ENCODE assay signal across 20 mouse cellular contexts in genomic region chr2:165907199-165907598, GRCm38 (mm10). TPM values are rescaled to one million over a fixed set of nuclear protein-coding genes. Genes with fewer than 3 reads are reported as not detected.
DNase-seq lines count a peak whose midpoint lies in the region; ATAC-seq and TF ChIP-seq lines count a peak whose summit lies in the region.
"Had no signal": no experiment of that assay in that cellular context is flagged by ENCODE, and none has a peak within 500 bp of the region (broad histone marks: within the 10 kb centered on the region; RNA-seq: fewer than 3 reads in every experiment).

No protein-coding gene starts in this region.

- H3K27me3 ChIP-seq in forebrain, embryonic 12.5 days = no peaks in the 10 kb centered on the region
- H3K27me3 ChIP-seq in forebrain, embryonic 15.5 days = no peaks in the 10 kb centered on the region
- no peaks in the 10 kb centered on the region for H3K27me3 ChIP-seq in kidney, embryonic 14.5 days (ENCODE audit: control insufficient read depth, insufficient read depth, low read length)
- no peaks in the 10 kb centered on the region for H3K27me3 ChIP-seq in lung, postnatal 0 days (replicated peaks; ENCODE audit: insufficient read depth, low read length)
- no peaks in the 10 kb centered on the region for H3K27me3 ChIP-seq in limb, embryonic 14.5 days (ENCODE audit: control insufficient read depth, insufficient read depth, low read length)
- H3K27me3 ChIP-seq: CH12.LX; limb, embryonic 13.5 days; lung, embryonic 15.5 days; Patski had no signal

- no peak for TF ChIP-seq EP300 in lung, postnatal 0 days (IDR thresholded peaks at IDR 0.05)

- no peak for DNase-seq in kidney, postnatal 4 days
- peak; percentile 57 for DNase-seq in lung, postnatal 0 days (ENCODE audit: low spot score)
- DNase-seq in lung, postnatal 14 days = no peak
- no peak for DNase-seq in limb, embryonic 14.5 days (ENCODE audit: low spot score)
- DNase-seq: adrenal gland, postnatal 36 days; B cell, adult 2 months; gastrocnemius, postnatal 36 days; kidney, adult 11 months; layer of hippocampus, postnatal 36 days; liver, embryonic 13.5 days; right cerebral cortex, postnatal 14 days had no signal

- no peak overlapping the region for H3K4me2 ChIP-seq in forebrain, embryonic 12.5 days
- no peak overlapping the region for H3K4me2 ChIP-seq in forebrain, embryonic 15.5 days (replicated peaks)
- H3K4me2 ChIP-seq in kidney, embryonic 14.5 days (replicated peaks; ENCODE audit: low read depth, low read length) = no peak overlapping the region; the same call in 1 of the 2 replicates
- H3K4me2 ChIP-seq in lung, postnatal 0 days (replicated peaks; ENCODE audit: low read depth, low read length) = no peak overlapping the region
- H3K4me2 ChIP-seq in limb, embryonic 14.5 days (replicated peaks; ENCODE audit: low read depth, low read length, severe bottlenecking) = no peak overlapping the region
- H3K4me2 ChIP-seq: limb, embryonic 13.5 days; liver, embryonic 13.5 days; lung, embryonic 15.5 days; midbrain, embryonic 11.5 days had no signal

- ATAC-seq in forebrain, embryonic 12.5 days (ENCODE audit: low FRiP score) = no peak
- no peak for ATAC-seq in forebrain, embryonic 15.5 days (replicated peaks)
- peak; percentile 68 for ATAC-seq in kidney, embryonic 14.5 days (ENCODE audit: low FRiP score, low TSS enrichment)
- no peak for ATAC-seq in lung, postnatal 0 days
- 0 out of 2 replicates have a peak, but pooled peaks have one; percentile 16 for ATAC-seq in limb, embryonic 14.5 days (ENCODE audit: low FRiP score, low read depth)
- ATAC-seq: Patski had no signal

- TF ChIP-seq CTCF in lung, postnatal 0 days (IDR thresholded peaks at IDR 0.05) = no peak

- H3K4me3 ChIP-seq in forebrain, embryonic 12.5 days (replicated peaks) = no peak overlapping the region
- H3K4me3 ChIP-seq in forebrain, embryonic 15.5 days = no peak overlapping the region
- no peak overlapping the region for H3K4me3 ChIP-seq in kidney, embryonic 14.5 days (ENCODE audit: low read length)
- no peak overlapping the region for H3K4me3 ChIP-seq in lung, postnatal 0 days (ENCODE audit: low read depth, low read length)
- H3K4me3 ChIP-seq in limb, embryonic 14.5 days (replicated peaks; ENCODE audit: low read length) = no peak overlapping the region
- H3K4me3 ChIP-seq: limb, embryonic 13.5 days; liver, embryonic 13.5 days; lung, embryonic 15.5 days had no signal

- 65% methylated on average over 7 of the region's 8 CpGs for WGBS in forebrain, embryonic 12.5 days
- WGBS in forebrain, embryonic 15.5 days = 66% methylated on average over 8 of the region's 8 CpGs
- 29% methylated on average over 7 of the region's 8 CpGs for WGBS in kidney, embryonic 14.5 days
- 40% methylated on average over 6 of the region's 8 CpGs for WGBS in lung, postnatal 0 days
- WGBS in limb, embryonic 14.5 days = 61% methylated on average over 7 of the region's 8 CpGs

- H3K4me1 ChIP-seq in forebrain, embryonic 12.5 days = peaks cover 18% of the 10 kb centered on the region
- 0 out of 2 replicates have a peak, but pooled peaks cover 7% of the 10 kb centered on the region for H3K4me1 ChIP-seq in forebrain, embryonic 15.5 days
- peaks cover 11% of the 10 kb centered on the region for H3K4me1 ChIP-seq in kidney, embryonic 14.5 days (ENCODE audit: control insufficient read depth, insufficient read depth, low read length)
- peaks cover 6% of the 10 kb centered on the region for H3K4me1 ChIP-seq in lung, postnatal 0 days (ENCODE audit: insufficient read depth, low read depth, low read length)
- no peaks in the 10 kb centered on the region for H3K4me1 ChIP-seq in limb, embryonic 14.5 days (ENCODE audit: control insufficient read depth, insufficient read depth, low read length)

- no peak overlapping the region for H3K9ac ChIP-seq in forebrain, embryonic 12.5 days
- H3K9ac ChIP-seq in forebrain, embryonic 15.5 days (replicated peaks) = no peak overlapping the region
- no peak overlapping the region for H3K9ac ChIP-seq in kidney, embryonic 14.5 days (ENCODE audit: low read depth, low read length)
- no peak overlapping the region for H3K9ac ChIP-seq in lung, postnatal 0 days (replicated peaks; ENCODE audit: low read depth)
- no peak overlapping the region for H3K9ac ChIP-seq in limb, embryonic 14.5 days (ENCODE audit: low read depth, low read length, severe bottlenecking)
- H3K9ac ChIP-seq: limb, embryonic 13.5 days; liver, embryonic 13.5 days; lung, embryonic 15.5 days had no signal

- 0 out of 2 replicates have a peak overlapping the region, but pooled peaks have one; percentile 25 for H3K27ac ChIP-seq in forebrain, embryonic 12.5 days
- H3K27ac ChIP-seq in forebrain, embryonic 15.5 days (replicated peaks) = no peak overlapping the region
- H3K27ac ChIP-seq in kidney, embryonic 14.5 days (ENCODE audit: low read depth, low read length) = 0 out of 2 replicates have a peak overlapping the region, but pooled peaks have one; percentile 61
- peak overlapping the region; percentile 47; the same call in 1 of the 2 replicates for H3K27ac ChIP-seq in lung, postnatal 0 days (ENCODE audit: low read length)
- no peak overlapping the region for H3K27ac ChIP-seq in limb, embryonic 14.5 days (replicated peaks; ENCODE audit: low read depth, low read length)
- H3K27ac ChIP-seq: limb, embryonic 13.5 days; liver, embryonic 13.5 days had no signal

- no peaks in the 10 kb centered on the region for H3K36me3 ChIP-seq in forebrain, embryonic 12.5 days (replicated peaks)
- H3K36me3 ChIP-seq in forebrain, embryonic 15.5 days = no peaks in the 10 kb centered on the region
- H3K36me3 ChIP-seq in kidney, embryonic 14.5 days (ENCODE audit: control insufficient read depth, insufficient read depth, low read length) = no peaks in the 10 kb centered on the region
- no peaks in the 10 kb centered on the region for H3K36me3 ChIP-seq in lung, postnatal 0 days (ENCODE audit: insufficient read depth, low read length)
- H3K36me3 ChIP-seq in limb, embryonic 14.5 days (ENCODE audit: control insufficient read depth, insufficient read depth, low read length) = no peaks in the 10 kb centered on the region
- H3K36me3 ChIP-seq: G1E; limb, embryonic 13.5 days; liver, embryonic 13.5 days; lung, embryonic 15.5 days had no signal

- TF ChIP-seq POLR2A in limb, embryonic 14.5 days (IDR thresholded peaks at IDR 0.05; ENCODE audit: borderline replicate concordance, extremely low read depth, insufficient read depth, insufficient read length) = no peak

- no peaks in the 10 kb centered on the region for H3K9me3 ChIP-seq in forebrain, embryonic 12.5 days
- no peaks in the 10 kb centered on the region for H3K9me3 ChIP-seq in forebrain, embryonic 15.5 days
- no peaks in the 10 kb centered on the region for H3K9me3 ChIP-seq in kidney, embryonic 14.5 days (ENCODE audit: control insufficient read depth, low read length)
- no peaks in the 10 kb centered on the region for H3K9me3 ChIP-seq in lung, postnatal 0 days (ENCODE audit: low read length)
- no peaks in the 10 kb centered on the region for H3K9me3 ChIP-seq in limb, embryonic 14.5 days (ENCODE audit: control insufficient read depth, low read length)
- H3K9me3 ChIP-seq: G1E; limb, embryonic 13.5 days; liver, embryonic 13.5 days; lung, embryonic 15.5 days had no signal

RNA-seq across cellular contexts. Expression of gene Zmynd8, which starts 8.4 kb away (rescaled TPM):
- polyA plus RNA-seq in forebrain, embryonic 12.5 days (2016; fragmentation: Nextera tagmentation; extraction: Ambion mirVana) = 67.6 and 71.5 TPM in 2 replicates
- polyA plus RNA-seq in forebrain, embryonic 15.5 days (2015; fragmentation: Nextera tagmentation; extraction: Ambion mirVana) = 81.0 and 85.9 TPM in 2 replicates
- polyA plus RNA-seq in kidney, embryonic 14.5 days (2014; fragmentation: Nextera tagmentation; extraction: Ambion mirVana) = 44.3 and 61.1 TPM in 2 replicates
- 30.7 and 32.1 TPM in 2 replicates for polyA plus RNA-seq in lung, postnatal 0 days (2015; fragmentation: Nextera tagmentation; extraction: Ambion mirVana)
- polyA plus RNA-seq in limb, embryonic 14.5 days (2012; rRNA removed) = 47.6 and 49.5 TPM in 2 replicates
- polyA plus RNA-seq in limb, embryonic 14.5 days (2014; fragmentation: Nextera tagmentation; extraction: Ambion mirVana) = 30.2 and 39.8 TPM in 2 replicates

Comparison
In these comparisons a context has a peak if more than half of its experiments do, and no peak if none do; other contexts are left out.
1. H3K27ac ChIP-seq: peak in forebrain, embryonic 12.5 days (single experiment), kidney, embryonic 14.5 days (single experiment) and lung, postnatal 0 days (single experiment); none in forebrain, embryonic 15.5 days (single experiment) and limb, embryonic 14.5 days (single experiment).
2. ATAC-seq: peak in kidney, embryonic 14.5 days (single experiment) and limb, embryonic 14.5 days (single experiment); none in forebrain, embryonic 12.5 days (single experiment), forebrain, embryonic 15.5 days (single experiment) and lung, postnatal 0 days (single experiment).